Mouse (Mus musculus) adrenal gland, postnatal 0 days (tissue): ENCODE data around the gene Trappc6b. TPM values are rescaled to one million over a fixed set of nuclear protein-coding genes. Genes with fewer than 3 reads are reported as not detected.

Source experiments
- polyA plus RNA-seq: library from polyadenylated mRNA; unstranded; fragments of >200 nt; fragmentation: Nextera tagmentation; extraction: Ambion mirVana; gene quantifications from 2 replicates; pipeline ENCODE4 v1.2.1, GENCODE M21; 2015

The Trappc6b gene
- polyA plus RNA-seq = 109 and 140 TPM in 2 replicates

DNA sequence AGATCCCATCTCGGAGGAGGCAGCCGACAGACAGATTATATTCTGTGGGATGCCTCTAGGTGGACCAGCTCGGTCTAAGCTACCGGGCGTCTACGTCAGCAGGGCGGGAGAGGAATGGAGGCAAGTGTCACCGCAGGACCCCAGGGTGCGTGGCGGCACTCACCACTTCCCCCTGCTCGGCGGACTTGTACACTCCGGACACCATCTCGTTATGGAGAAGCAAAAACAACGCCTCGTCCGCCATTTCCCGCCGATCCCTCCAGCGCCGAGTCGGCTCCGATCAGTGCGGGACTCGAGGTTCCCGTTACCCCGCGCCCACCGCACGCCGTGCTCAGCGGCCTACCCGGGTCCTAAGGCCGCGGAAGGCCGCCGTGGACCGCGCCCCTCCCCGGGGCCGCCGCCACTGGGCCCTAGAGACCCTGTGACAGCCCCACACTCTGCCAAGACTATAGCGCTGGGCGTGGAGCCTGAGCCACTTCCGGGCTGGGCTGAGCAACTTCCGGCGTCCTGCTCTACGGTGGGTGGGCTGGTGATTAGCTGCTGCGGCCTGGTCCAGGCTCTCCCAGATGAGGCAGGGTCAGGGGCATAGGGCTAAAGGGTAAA is at the start of gene Trappc6b:
Gene Trappc6b (minus strand): TSS at position 480 of the 603 bp plus-strand sequence.

DNA sequence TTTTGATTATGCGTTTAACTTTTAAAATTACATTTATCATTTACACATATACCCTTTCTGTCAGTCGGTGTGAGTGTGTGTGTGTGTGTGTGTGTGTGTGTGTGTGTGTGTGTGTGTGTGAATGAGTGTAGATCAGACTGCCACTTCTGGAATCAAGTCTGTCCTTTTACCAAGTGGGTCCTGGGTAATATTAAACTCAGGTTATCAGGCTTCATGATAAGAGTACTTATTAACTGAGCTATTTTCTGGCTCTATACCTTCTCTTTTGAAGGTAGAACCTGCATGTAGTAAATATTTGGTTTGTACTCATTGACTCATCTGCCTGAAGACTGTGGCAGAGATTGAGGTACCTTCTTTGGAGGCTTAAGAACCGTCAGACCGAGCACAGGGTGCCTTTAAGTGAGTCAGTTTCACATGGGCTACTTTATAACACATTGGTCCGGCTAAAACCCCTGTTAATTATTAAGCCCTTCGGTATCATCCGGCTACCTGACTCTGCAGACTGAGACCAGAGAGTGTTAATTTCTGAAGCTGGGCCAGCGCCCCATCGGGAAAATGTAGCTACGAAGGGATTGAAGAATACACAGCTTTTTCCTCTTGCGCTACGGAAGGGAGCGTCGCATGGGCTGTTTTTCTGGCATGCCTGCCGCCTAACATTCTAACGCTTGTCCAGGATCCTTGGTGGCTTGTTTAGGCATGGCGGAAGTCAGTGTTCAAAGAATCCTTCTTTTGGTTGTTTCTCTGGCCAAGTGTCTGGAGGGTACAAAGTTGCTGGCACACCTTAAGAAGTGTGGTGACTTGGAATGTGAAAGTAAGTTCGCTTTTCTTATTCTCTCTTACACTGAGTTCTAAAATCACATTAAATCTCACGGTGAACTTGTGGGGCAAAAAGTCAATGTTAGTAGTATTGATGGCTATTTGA is 34.1 kb upstream of the Trappc6b start, which contains the start of gene Mia2:
Gene Mia2 (plus strand): TSS at position 696 of the 922 bp plus-strand sequence.

DNA sequence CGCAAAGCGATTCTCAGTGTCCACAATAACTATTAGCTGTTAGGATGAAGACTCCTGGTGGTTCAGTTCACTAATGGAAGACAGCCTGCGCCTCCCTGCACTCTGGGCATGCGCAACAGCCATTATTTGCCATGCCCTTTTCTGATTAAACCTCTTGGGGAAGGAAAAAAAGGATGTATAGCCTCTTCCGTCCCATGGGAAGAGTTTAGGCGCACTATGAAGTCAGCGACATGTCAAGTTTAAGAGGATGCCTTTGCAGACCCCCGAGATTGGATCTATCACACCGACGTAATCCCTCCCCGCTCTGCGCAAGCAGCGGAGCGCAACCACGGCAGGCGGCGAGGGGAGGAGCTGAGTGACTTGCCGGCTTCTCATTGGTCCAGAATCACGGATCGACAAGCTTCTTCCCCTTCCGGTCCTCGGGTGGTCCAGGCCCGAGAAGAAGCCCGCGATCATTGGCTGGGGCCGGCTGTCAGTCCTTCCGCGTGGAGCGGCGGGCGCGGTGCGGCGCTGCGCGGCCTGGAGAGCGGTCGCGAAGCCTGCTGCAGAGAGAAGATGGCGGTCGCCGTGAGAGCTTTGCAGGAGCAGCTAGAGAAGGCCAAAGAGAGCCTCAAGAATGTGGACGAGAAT is 5.3 kb upstream of the Trappc6b start, which contains the start of gene Pnn:
Gene Pnn (plus strand): TSS at position 437 of the 630 bp plus-strand sequence.

GRCm38 (mm10) chr12:59013234-59013633 is 48.0 kb downstream of the Trappc6b start, which contains the start of gene Gemin2:
Gemin2 (plus strand) TSS chr12:59013393.

GRCm38 (mm10) chr12:59011844-59012709 is 49.2 kb downstream of the Trappc6b start, which contains the start of gene Sec23a:
Sec23a (minus strand) TSS chr12:59012017.

Other genes starting within 250 kb of the Trappc6b start
- gene Sec23a, start 49.5 kb downstream of the Trappc6b start, polyA plus RNA-seq = 34.8 and 46.3 TPM in 2 replicates
- 16.6 and 19.2 TPM in 2 replicates for gene Gemin2, start 48.1 kb downstream of the Trappc6b start, polyA plus RNA-seq
- gene Pnn, start 5.4 kb upstream of the Trappc6b start, polyA plus RNA-seq = 25.2 and 44.1 TPM in 2 replicates
- gene Mia2, start 34.3 kb upstream of the Trappc6b start, polyA plus RNA-seq = 43.0 and 63.9 TPM in 2 replicates
- gene Fbxo33, start 158.3 kb upstream of the Trappc6b start, polyA plus RNA-seq = 14.4 and 16.9 TPM in 2 replicates